Mouse (Mus musculus) midbrain, embryonic 12.5 days (tissue): ENCODE measurements around the gene Acbd3. TPM values are rescaled to one million over a fixed set of nuclear protein-coding genes. Genes with fewer than 3 reads are reported as not detected.
A peak's percentile ranks its signal among the peaks of the same experiment; 100 is the strongest.

Source experiments
- ATAC-seq: fragments of 200-750 bp; cut with Nextera tagmentation; 2 replicates; pipeline ENCODE4 v1.8.0; 2017; ENCODE audit warnings: low read depth, moderate TSS enrichment, moderate library complexity; ENCODE audit not compliant: low FRiP score
- H3K27ac ChIP-seq: fragments of 300-500 bp; sonication (generic); replicated peaks from 2 replicates; pipeline ENCODE4 v1.5.1; 2016; ENCODE audit warnings: mild to moderate bottlenecking
- H3K27me3 ChIP-seq: fragments of 300-500 bp; sonication (generic); 2 replicates; pipeline ENCODE4 v1.6.1; 2016; ENCODE audit warnings: mild to moderate bottlenecking
- H3K36me3 ChIP-seq: fragments of 300-500 bp; sonication (generic); 2 replicates; pipeline ENCODE4 v1.6.1; 2016
- H3K4me1 ChIP-seq: fragments of 300-500 bp; sonication (generic); 2 replicates; pipeline ENCODE4 v1.6.1; 2016
- H3K4me2 ChIP-seq: fragments of 300-500 bp; sonication (generic); replicated peaks from 2 replicates; pipeline ENCODE4 v1.6.1; 2016; ENCODE audit warnings: mild to moderate bottlenecking, moderate library complexity
- H3K4me3 ChIP-seq: fragments of 300-500 bp; sonication (generic); 2 replicates; pipeline ENCODE4 v1.5.1; 2016; ENCODE audit warnings: mild to moderate bottlenecking
- H3K9ac ChIP-seq: fragments of 300-500 bp; sonication (generic); replicated peaks from 2 replicates; pipeline ENCODE4 v1.6.1; 2016; ENCODE audit warnings: mild to moderate bottlenecking, moderate library complexity
- H3K9me3 ChIP-seq: fragments of 300-500 bp; sonication (generic); 2 replicates; pipeline ENCODE4 v1.6.1; 2016; ENCODE audit warnings: mild to moderate bottlenecking
- WGBS: fragments of 180-500 bp; shearing (Covaris S2); methylation state at CpG from one replicate; pipeline ENCODE4 v1.1.7; 2016; 5-methylcytosine and 5-hydroxymethylcytosine counted together
- polyA plus RNA-seq: library from polyadenylated mRNA; unstranded; fragments of >200 nt; fragmentation: Nextera tagmentation; extraction: Ambion mirVana; gene quantifications from 2 replicates; pipeline ENCODE4 v1.2.1, GENCODE M21; 2016

The Acbd3 gene
- polyA plus RNA-seq = 27.4 and 29.3 TPM in 2 replicates

DNA sequence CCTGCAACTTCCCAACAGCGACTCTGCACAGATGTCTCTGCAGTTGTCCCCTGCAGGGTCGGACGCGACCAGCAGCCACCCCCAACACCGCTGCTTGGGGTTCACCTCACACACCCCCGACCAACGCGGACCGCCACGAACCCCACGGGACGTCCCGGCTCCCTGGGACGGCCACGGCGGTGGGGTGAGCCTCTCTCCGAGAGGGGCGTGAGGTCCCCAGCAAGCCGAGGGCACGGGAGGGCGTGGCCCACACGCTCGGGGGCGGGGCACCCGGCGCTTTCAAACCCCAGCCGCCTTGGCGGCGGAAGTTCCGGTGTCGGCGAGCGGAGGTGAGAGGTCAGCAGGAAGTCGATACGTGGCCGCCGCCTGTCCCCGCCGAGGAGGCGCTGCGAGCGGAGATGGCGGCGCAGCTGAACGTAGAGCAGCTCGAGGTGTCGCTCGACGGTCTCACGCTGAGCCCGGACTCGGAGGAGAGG, at the start of gene Acbd3:
TSS of gene Acbd3 (plus strand) at position 340 of the 476 bp plus-strand sequence.
- peak; percentile 96 for ATAC-seq
- Histone ChIP-seq H3K4me2 (peak within 1 kb of the TSS; percentile 86), H3K36me3 (no peaks in the 10 kb centered on the region), H3K9me3 (no peaks in the 10 kb centered on the region), H3K4me1 (peaks cover 30% of the 10 kb centered on the region), H3K27me3 (no peaks in the 10 kb centered on the region), H3K9ac (peak within 1 kb of the TSS; percentile 96), H3K27ac (peak within 1 kb of the TSS; percentile 88), H3K4me3 (peak within 1 kb of the TSS; percentile 97)
- under 1% methylated on average over 49 of the region's 52 CpGs for WGBS

DNA sequence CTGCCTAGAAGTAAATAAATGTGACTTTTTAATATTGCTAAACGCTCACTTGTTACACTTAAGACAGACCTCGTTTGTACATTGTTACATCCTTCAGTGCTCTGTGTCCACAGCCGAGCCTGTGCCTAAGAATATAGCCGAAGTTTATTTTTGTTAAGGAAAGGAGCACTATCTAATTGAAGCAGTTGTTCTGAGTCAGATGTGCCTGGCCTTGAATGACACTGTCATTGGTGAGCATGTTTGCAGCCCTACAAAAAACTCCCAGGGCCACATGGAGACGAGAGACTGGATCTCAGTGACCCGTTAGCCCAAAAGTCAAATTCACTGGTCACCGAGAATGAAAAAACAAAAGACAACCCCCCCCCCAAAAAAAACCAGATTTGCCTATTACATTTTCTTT, 34.6 kb upstream of the Acbd3 start:
- Histone ChIP-seq H3K4me3 (no peak overlapping the region), H3K36me3 (peaks cover 40% of the 10 kb centered on the region), H3K4me2 (no peak overlapping the region), H3K4me1 (no peaks in the 10 kb centered on the region), H3K9me3 (no peaks in the 10 kb centered on the region), H3K27ac (no peak overlapping the region), H3K9ac (no peak overlapping the region), H3K27me3 (peaks cover 21% of the 10 kb centered on the region)
- ATAC-seq = no peak
- WGBS = 90% methylated on average over 7 of the region's 7 CpGs

DNA sequence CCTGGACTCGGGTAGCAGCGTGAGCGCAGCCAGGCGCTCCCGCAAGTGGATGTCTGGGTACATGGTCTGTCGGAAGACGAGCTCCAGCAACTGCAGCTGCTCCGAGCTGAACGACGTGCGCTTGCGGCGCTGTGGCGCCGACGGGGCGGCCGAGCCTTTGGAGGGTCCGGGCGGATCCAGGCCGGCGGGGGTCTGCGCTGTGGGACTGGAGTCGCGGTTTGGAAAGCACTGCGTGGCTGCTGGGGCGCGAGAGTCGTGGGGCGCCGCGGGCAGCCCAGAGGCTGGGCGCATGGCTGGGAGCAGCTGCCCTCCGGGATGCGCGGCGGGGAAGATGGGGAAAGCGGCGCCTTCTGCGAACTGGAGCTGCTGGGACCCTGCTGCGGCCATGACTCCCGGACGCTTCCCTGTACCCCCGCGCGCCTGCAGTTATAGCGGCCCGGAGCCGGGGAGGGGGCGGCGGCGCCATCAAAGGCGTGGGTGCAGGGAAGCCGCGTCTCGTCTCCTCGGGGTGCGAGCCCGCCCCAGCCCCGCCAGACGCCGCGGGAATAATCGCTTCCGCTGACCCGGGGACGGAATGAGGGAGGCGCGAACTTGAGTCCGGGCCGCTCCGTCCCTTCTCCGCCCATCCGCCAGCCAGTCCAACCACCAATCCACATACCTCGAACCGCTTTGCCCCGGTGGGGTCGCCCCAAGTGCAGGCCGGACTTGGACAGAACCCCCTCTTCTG, 29.1 kb upstream of the Acbd3 start, which contains the start of gene Mixl1:
TSS of gene Mixl1 (minus strand) at position 409 of the 727 bp plus-strand sequence.
- H3K36me3 ChIP-seq = peaks cover 5% of the 10 kb centered on the region; the same call in 1 of the 2 replicates
- no peak within 1 kb of the TSS for H3K27ac ChIP-seq
- 2% methylated on average over 77 of the region's 79 CpGs for WGBS
- peak within 1 kb of the TSS; percentile 46 for H3K4me3 ChIP-seq
- H3K9me3 ChIP-seq = no peaks in the 10 kb centered on the region
- peaks cover 51% of the 10 kb centered on the region for H3K27me3 ChIP-seq
- peaks cover 10% of the 10 kb centered on the region for H3K4me1 ChIP-seq
- peak within 1 kb of the TSS; percentile 60 for H3K4me2 ChIP-seq
- H3K9ac ChIP-seq = peak within 1 kb of the TSS; percentile 15; the same call in 1 of the 2 replicates
- ATAC-seq = peak; percentile 47; the same call in 1 of the 2 replicates

DNA sequence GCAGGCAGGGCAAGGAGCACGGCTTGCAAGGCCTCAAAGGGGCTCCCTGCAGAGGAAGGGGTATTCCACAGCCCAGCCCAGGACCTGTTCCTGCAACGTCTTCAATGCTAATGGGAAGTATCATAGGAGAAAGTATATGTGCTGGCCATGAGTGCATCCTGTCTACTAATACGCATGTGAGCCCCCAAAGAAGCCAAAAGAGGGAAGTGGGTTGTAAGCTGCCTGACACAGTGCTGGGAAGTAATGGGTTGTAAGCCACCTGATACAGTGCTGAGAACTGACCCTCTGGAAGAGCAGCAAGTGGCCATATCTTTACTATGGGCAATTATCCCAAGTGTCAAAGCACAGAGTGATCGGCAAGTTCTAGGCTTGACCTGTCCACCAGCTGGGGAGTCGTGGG, 27.8 kb upstream of the Acbd3 start:
- H3K9me3 ChIP-seq = no peaks in the 10 kb centered on the region
- ATAC-seq = no peak
- no peak overlapping the region for H3K27ac ChIP-seq
- 52% methylated on average over 5 of the region's 5 CpGs for WGBS
- H3K4me3 ChIP-seq = no peak overlapping the region
- H3K27me3 ChIP-seq = peaks cover 51% of the 10 kb centered on the region
- H3K4me1 ChIP-seq = peaks cover 10% of the 10 kb centered on the region
- H3K9ac ChIP-seq = no peak overlapping the region
- no peak overlapping the region for H3K4me2 ChIP-seq
- no peaks in the 10 kb centered on the region for H3K36me3 ChIP-seq

DNA sequence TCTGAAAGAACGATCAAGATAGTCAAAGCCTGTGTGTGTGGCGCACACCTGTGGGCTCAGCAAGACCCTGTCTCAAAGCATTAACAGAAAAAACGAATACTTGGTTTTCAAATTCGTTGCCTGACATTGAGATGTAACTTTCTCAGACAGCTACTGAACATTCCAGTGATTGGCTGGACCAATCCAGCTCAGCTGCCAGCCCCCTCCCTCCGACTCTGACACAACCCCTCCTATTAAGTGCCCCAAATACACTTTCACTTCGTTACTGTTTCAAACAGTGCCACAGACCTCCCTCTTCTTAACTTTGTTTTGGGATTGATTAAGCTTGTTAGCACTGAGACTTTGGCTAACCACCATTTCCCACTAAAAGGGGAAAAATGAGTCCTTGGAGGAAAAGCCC, 22.4 kb upstream of the Acbd3 start:
- H3K36me3 ChIP-seq = no peaks in the 10 kb centered on the region
- no peak for ATAC-seq
- H3K9me3 ChIP-seq = no peaks in the 10 kb centered on the region
- H3K9ac ChIP-seq = no peak overlapping the region
- no peak overlapping the region for H3K27ac ChIP-seq
- 59% methylated on average over 6 of the region's 6 CpGs for WGBS
- H3K4me3 ChIP-seq = no peak overlapping the region
- H3K4me1 ChIP-seq = no peaks in the 10 kb centered on the region
- H3K27me3 ChIP-seq = peaks cover 9% of the 10 kb centered on the region
- no peak overlapping the region for H3K4me2 ChIP-seq

DNA sequence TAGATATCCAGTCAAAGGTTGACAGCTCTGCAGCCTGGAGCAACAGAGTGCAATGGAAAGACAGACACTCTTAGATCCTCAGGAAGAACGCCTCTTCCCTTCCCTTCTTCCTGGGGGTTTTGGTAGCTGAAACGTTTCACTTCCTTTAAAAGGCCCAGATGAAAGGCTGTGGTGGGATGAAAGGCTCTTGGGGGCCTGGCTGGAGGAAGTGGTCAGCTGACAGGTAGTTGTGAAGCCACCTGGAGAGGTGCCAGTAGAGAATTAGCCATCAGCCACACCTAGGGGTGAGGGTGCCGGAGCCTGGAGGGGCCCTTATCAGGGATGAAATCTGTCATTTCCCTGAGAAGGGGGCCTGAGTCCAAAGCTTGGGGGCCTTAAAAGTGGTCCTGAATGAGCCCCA, 18.5 kb upstream of the Acbd3 start:
- Histone ChIP-seq H3K4me3 (no peak overlapping the region), H3K4me2 (no peak overlapping the region), H3K9me3 (no peaks in the 10 kb centered on the region), H3K4me1 (no peaks in the 10 kb centered on the region), H3K36me3 (no peaks in the 10 kb centered on the region), H3K9ac (no peak overlapping the region), H3K27ac (no peak overlapping the region), H3K27me3 (no peaks in the 10 kb centered on the region)
- no peak for ATAC-seq
- WGBS = 69% methylated on average over 3 of the region's 3 CpGs

DNA sequence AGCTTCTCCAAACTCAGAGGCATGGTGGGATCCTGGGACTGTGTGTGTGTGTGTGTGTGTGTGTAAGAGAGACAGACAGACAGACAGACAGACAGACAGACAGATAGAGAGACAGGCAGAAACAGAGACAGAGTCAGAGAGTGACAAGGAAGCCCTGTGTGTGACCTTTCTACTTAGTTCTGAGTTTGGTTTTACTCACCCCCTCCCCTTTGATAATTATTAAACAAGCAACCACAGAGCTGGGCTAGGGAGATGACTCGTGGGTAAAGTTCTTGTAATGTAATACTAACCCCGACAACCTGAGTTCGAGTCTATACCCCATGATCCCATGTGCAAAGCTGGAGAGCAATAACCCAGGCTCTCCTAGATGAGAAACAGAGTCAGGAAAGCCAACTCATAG, 18.0 kb upstream of the Acbd3 start:
- Histone ChIP-seq H3K9me3 (no peaks in the 10 kb centered on the region), H3K4me3 (no peak overlapping the region), H3K27me3 (no peaks in the 10 kb centered on the region), H3K4me2 (no peak overlapping the region), H3K27ac (no peak overlapping the region), H3K9ac (no peak overlapping the region), H3K4me1 (no peaks in the 10 kb centered on the region), H3K36me3 (no peaks in the 10 kb centered on the region)
- 87% methylated on average over 3 of the region's 3 CpGs for whole genome bisulfite sequencing
- ATAC-seq = no peak

DNA sequence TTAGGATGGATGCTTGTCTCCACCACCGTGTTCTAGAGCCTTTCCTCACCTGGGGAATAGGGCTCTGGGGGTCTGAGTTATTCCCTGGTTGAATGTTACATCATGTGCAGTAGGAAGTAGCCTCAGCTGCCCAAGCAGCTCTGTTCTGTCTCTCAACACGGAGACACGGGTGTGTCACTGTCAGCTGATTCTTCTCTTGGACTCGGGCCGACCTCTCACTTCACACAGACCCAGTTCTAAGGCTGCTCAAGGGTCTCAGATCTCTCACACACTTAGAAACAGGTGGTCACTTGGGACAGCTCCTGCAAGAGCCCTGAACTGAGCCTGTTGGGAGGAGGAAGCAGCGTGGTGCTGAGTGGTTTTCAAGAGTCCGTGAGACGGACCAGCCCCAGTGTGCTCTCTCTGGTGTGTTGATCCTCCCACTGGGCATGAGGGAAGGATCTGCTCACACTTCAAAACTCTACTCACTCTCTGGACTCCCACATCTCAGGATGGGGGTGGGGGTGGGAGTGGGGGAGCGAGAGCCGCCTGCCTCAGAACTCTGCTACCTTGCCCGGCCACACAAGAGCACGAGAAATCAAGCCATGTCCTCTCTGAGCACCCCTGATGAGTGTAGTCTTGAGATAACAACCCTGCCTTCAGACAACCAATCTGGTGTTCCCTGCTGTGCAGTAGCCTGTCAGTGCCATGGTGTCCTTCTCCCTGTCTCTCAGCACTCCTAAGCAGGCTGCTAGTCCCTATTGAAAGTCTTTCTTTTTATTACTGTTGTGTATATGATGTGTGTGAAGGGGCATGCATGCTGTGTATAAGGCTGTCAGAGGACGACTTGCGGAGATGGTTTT, 16.7 kb upstream of the Acbd3 start:
- no peak overlapping the region for H3K9ac ChIP-seq
- WGBS = 80% methylated on average over 14 of the region's 14 CpGs
- no peak overlapping the region for H3K27ac ChIP-seq

DNA sequence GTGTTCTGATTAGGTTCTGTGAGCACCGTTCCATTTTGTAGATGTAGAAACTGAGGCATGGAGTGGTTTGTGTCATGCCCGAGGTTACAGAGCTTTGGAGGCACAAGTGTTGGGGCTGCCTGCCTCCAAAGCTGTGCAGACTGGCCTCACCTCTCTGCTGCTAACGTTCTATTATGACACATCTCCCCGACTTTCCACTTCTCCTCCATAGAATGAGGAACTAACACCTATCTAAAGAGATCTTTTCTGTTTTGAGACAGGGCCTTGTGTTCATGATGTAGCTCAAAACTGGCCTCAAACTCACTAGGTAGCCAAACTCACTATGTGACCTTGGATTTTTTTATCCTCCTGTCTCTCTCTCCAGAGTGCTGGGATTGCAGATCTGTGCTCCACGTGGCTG, 7.1 kb upstream of the Acbd3 start:
- WGBS = 76% methylated on average over 5 of the region's 5 CpGs
- no peak for ATAC-seq

More for the DNA sequence above, 16.7 kb upstream of the Acbd3 start:
- Histone ChIP-seq H3K27me3 (no peaks in the 10 kb centered on the region), H3K4me2 (no peak overlapping the region), H3K9me3 (no peaks in the 10 kb centered on the region), H3K4me3 (no peak overlapping the region), H3K4me1 (no peaks in the 10 kb centered on the region), H3K36me3 (no peaks in the 10 kb centered on the region)
- no peak for ATAC-seq

DNA sequence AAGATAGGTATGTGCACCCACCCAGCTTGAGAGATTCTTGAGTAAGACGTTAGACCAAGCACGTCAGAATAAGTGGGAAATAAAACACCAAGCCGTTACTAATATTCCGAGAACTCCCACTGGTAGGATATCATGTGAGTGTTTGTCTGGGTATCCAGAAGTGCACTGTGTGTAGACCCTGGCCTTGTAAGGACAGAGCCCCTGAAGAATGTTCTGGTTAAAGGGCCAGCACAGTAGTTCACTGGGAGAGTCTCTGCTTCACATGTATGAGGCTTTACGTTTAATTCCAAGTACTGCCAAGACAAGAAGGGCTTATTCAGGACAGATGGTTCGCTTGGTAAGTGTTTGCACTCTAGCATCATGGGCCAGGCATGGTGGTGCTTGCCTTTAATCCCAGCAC, 6.4 kb upstream of the Acbd3 start:
- H3K4me2 ChIP-seq = no peak overlapping the region
- no peak for ATAC-seq
- no peak overlapping the region for H3K4me3 ChIP-seq
- H3K27ac ChIP-seq = no peak overlapping the region
- no peak overlapping the region for H3K9ac ChIP-seq
- no peaks in the 10 kb centered on the region for H3K36me3 ChIP-seq
- 84% methylated on average over 6 of the region's 6 CpGs for WGBS
- no peaks in the 10 kb centered on the region for H3K27me3 ChIP-seq
- H3K4me1 ChIP-seq = no peaks in the 10 kb centered on the region
- H3K9me3 ChIP-seq = no peaks in the 10 kb centered on the region

More for the DNA sequence above, 7.1 kb upstream of the Acbd3 start:
- no peaks in the 10 kb centered on the region for H3K4me1 ChIP-seq
- H3K9me3 ChIP-seq = no peaks in the 10 kb centered on the region
- no peaks in the 10 kb centered on the region for H3K36me3 ChIP-seq
- no peaks in the 10 kb centered on the region for H3K27me3 ChIP-seq
- H3K9ac ChIP-seq = no peak overlapping the region
- no peak overlapping the region for H3K4me2 ChIP-seq
- no peak overlapping the region for H3K4me3 ChIP-seq
- no peak overlapping the region for H3K27ac ChIP-seq

DNA sequence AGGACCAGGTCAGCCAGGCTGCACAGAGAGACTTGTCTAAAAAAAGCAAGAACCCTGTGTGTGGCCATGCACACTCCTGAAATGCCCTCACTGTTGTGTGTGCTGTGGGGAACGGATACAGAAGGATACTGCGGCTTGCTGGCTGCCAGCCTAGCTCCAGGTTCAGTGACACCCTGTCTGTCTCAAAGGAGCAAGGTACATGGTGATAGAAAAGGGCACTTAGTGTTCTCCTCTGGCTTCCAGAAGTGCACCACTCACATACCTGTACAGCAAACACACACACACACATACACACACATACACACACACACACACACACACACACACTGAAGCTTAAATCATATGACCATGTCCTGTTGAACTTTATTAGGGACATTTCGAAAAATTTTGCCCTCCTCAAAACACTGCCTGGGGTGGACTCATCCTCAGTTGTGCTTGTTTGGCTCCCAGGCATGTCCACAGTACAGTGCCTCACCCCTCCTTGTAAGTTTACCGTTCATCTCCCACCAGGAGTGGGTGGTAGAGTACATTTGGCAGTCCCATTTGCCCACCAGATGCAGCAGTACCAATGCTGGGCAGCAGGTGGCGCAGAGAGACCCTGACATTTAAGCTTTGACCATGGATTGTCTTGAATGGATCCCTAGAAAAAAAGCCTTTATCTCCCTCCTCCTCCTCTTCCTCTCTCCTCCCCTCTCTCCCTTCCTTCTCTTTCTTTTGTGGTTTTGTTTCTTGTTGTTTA, 5.7 kb upstream of the Acbd3 start:
- peak; percentile 63; the same call in 1 of the 2 replicates for ATAC-seq
- H3K4me1 ChIP-seq = peaks cover 2% of the 10 kb centered on the region
- WGBS = 48% methylated on average over 5 of the region's 5 CpGs

More for the DNA sequence above, 5.7 kb upstream of the Acbd3 start:
- Histone ChIP-seq H3K36me3 (no peaks in the 10 kb centered on the region), H3K4me2 (no peak overlapping the region), H3K4me3 (no peak overlapping the region), H3K9me3 (no peaks in the 10 kb centered on the region), H3K27me3 (no peaks in the 10 kb centered on the region), H3K9ac (no peak overlapping the region), H3K27ac (no peak overlapping the region)
